Mouse (Mus musculus): ENCODE measurements around the gene Slc31a2.

The Slc31a2 gene

GRCm38 (mm10) chr4:62322684-62323083 lies 60.3 kb downstream of the Slc31a2 start:
- DNase-seq: no peak

GRCm38 (mm10) chr4:62326111-62326510 lies 63.7 kb downstream of the Slc31a2 start:
- no peak for DNase-seq

- DNase-seq: no peak
Observed at GRCm38 (mm10) chr4:62328941-62329660, 66.7 kb downstream of the Slc31a2 start.

GRCm38 (mm10) chr4:62331977-62332376 lies 69.6 kb downstream of the Slc31a2 start:
- no peak for DNase-seq

- no peak for DNase-seq
Observed at GRCm38 (mm10) chr4:62338536-62338935, 76.2 kb downstream of the Slc31a2 start.

GRCm38 (mm10) chr4:62344000-62344399 lies 81.6 kb downstream of the Slc31a2 start:
- no peak for DNase-seq

- DNase-seq: no peak
Observed at GRCm38 (mm10) chr4:62345827-62346226, 83.5 kb downstream of the Slc31a2 start.

- DNase-seq: no peak
Observed at GRCm38 (mm10) chr4:62347605-62348328, 85.4 kb downstream of the Slc31a2 start.
